Mouse (Mus musculus) heart, adult 11 months (tissue): Measurements from ENCODE around the gene Smim13.
"Not testable (repeated sequence)": the region's sequence is repeated elsewhere in the genome, so short reads cannot be mapped to it uniquely, and the experiment has no call there.

Experiments used
- DNase-seq: peaks from one replicate; pipeline ENCODE4 v3.0.0; 2022

Smim13 gene

GRCm38 (mm10) chr13:41249538-41250317, at the start of gene Smim13:
Gene Smim13 (plus strand): TSS chr13:41249844.
- peak; percentile 99 for DNase-seq

GRCm38 (mm10) chr13:41200861-41201260, 48.8 kb upstream of the Smim13 start:
- no peak for DNase-seq

GRCm38 (mm10) chr13:41203289-41203688, 46.4 kb upstream of the Smim13 start:
- no peak for DNase-seq

- DNase-seq: no peak
Measured at GRCm38 (mm10) chr13:41203691-41204090, 46.0 kb upstream of the Smim13 start.

GRCm38 (mm10) chr13:41205568-41205967, 44.1 kb upstream of the Smim13 start:
- DNase-seq: not testable (repeated sequence)

- DNase-seq: no peak
Measured at GRCm38 (mm10) chr13:41206241-41206640, 43.4 kb upstream of the Smim13 start.

- no peak for DNase-seq
Measured at GRCm38 (mm10) chr13:41211276-41211675, 38.4 kb upstream of the Smim13 start.

- DNase-seq: no peak
Measured at GRCm38 (mm10) chr13:41212558-41213322, 36.9 kb upstream of the Smim13 start.

GRCm38 (mm10) chr13:41215669-41216068, 34.0 kb upstream of the Smim13 start:
- no peak for DNase-seq

GRCm38 (mm10) chr13:41216236-41216635, 33.4 kb upstream of the Smim13 start:
- DNase-seq: no peak

- DNase-seq: no peak
Measured at GRCm38 (mm10) chr13:41219056-41219455, 30.6 kb upstream of the Smim13 start.

GRCm38 (mm10) chr13:41219687-41220303, 29.8 kb upstream of the Smim13 start:
- peak; percentile 88 for DNase-seq

- peak; percentile 98 for DNase-seq
Measured at GRCm38 (mm10) chr13:41220304-41220834, 29.3 kb upstream of the Smim13 start, which contains the start of gene Elovl2. Gene Elovl2 (minus strand): TSS chr13:41220405.

- peak; percentile 27 for DNase-seq
Measured at GRCm38 (mm10) chr13:41226513-41226912, 23.1 kb upstream of the Smim13 start.

- no peak for DNase-seq
Measured at GRCm38 (mm10) chr13:41228060-41228459, 21.6 kb upstream of the Smim13 start.

GRCm38 (mm10) chr13:41230256-41230655, 19.4 kb upstream of the Smim13 start:
- peak; percentile 67 for DNase-seq

- peak; percentile 74 for DNase-seq
Measured at GRCm38 (mm10) chr13:41231389-41231983, 18.2 kb upstream of the Smim13 start.

- peak; percentile 74 for DNase-seq
Measured at GRCm38 (mm10) chr13:41232209-41232608, 17.4 kb upstream of the Smim13 start.

GRCm38 (mm10) chr13:41233241-41233640, 16.4 kb upstream of the Smim13 start:
- DNase-seq: peak; percentile 57

- DNase-seq: peak; percentile 65
Measured at GRCm38 (mm10) chr13:41235181-41235580, 14.5 kb upstream of the Smim13 start.

- DNase-seq: peak; percentile 72
Measured at GRCm38 (mm10) chr13:41235845-41236741, 13.6 kb upstream of the Smim13 start.
